Mouse (Mus musculus) retina, adult 2 months (tissue): ENCODE results near the gene Palm2.

Experiments
- DNase-seq: peaks from one replicate; pipeline ENCODE4 v3.0.0-alpha.2; 2012; ENCODE audit warnings: low read depth, low spot score

Palm2 gene

GRCm38 (mm10) chr4:57614686-57615085, 180.6 kb downstream of the Palm2 start:
- DNase-seq, result no peak

GRCm38 (mm10) chr4:57618743-57619142, 184.7 kb downstream of the Palm2 start:
- DNase-seq, result no peak

GRCm38 (mm10) chr4:57622816-57623215, 188.8 kb downstream of the Palm2 start:
- DNase-seq, result no peak

- no peak for DNase-seq
Observed at GRCm38 (mm10) chr4:57624819-57625218, 190.8 kb downstream of the Palm2 start.

- no peak for DNase-seq
Observed at GRCm38 (mm10) chr4:57625306-57625705, 191.3 kb downstream of the Palm2 start.

- DNase-seq, result no peak
Observed at GRCm38 (mm10) chr4:57625756-57626155, 191.7 kb downstream of the Palm2 start.

- DNase-seq, result no peak
Observed at GRCm38 (mm10) chr4:57626921-57627320, 192.9 kb downstream of the Palm2 start.

- DNase-seq, result no peak
Observed at GRCm38 (mm10) chr4:57632386-57632785, 198.3 kb downstream of the Palm2 start.

GRCm38 (mm10) chr4:57633052-57633451, 199.0 kb downstream of the Palm2 start:
- DNase-seq, result no peak

- DNase-seq, result no peak
Observed at GRCm38 (mm10) chr4:57634956-57635355, 200.9 kb downstream of the Palm2 start.

GRCm38 (mm10) chr4:57636782-57637482, 202.9 kb downstream of the Palm2 start:
- DNase-seq, result no peak

GRCm38 (mm10) chr4:57637636-57638386, 203.8 kb downstream of the Palm2 start:
- DNase-seq, result no peak

GRCm38 (mm10) chr4:57638941-57639340, 204.9 kb downstream of the Palm2 start:
- no peak for DNase-seq

GRCm38 (mm10) chr4:57640222-57640621, 206.2 kb downstream of the Palm2 start:
- no peak for DNase-seq

- no peak for DNase-seq
Observed at GRCm38 (mm10) chr4:57640971-57641370, 206.9 kb downstream of the Palm2 start.

- DNase-seq, result no peak
Observed at GRCm38 (mm10) chr4:57650994-57651393, 216.9 kb downstream of the Palm2 start.

- no peak for DNase-seq
Observed at GRCm38 (mm10) chr4:57651547-57651946, 217.5 kb downstream of the Palm2 start.

GRCm38 (mm10) chr4:57652185-57652904, 218.3 kb downstream of the Palm2 start:
- DNase-seq, result no peak

- DNase-seq, result no peak
Observed at GRCm38 (mm10) chr4:57655966-57656365, 221.9 kb downstream of the Palm2 start.

- DNase-seq, result no peak
Observed at GRCm38 (mm10) chr4:57656388-57656787, 222.3 kb downstream of the Palm2 start.

GRCm38 (mm10) chr4:57656861-57657260, 222.8 kb downstream of the Palm2 start:
- DNase-seq, result no peak

- no peak for DNase-seq
Observed at GRCm38 (mm10) chr4:57660470-57660869, 226.4 kb downstream of the Palm2 start.
